Mouse (Mus musculus): ENCODE measurements around the gene Grcc10. TPM values are rescaled to one million over a fixed set of nuclear protein-coding genes. Genes with fewer than 3 reads are reported as not detected.

Grcc10 gene
- polyA plus RNA-seq, 1 experiment from 2014 or later, result 402 TPM

DNA sequence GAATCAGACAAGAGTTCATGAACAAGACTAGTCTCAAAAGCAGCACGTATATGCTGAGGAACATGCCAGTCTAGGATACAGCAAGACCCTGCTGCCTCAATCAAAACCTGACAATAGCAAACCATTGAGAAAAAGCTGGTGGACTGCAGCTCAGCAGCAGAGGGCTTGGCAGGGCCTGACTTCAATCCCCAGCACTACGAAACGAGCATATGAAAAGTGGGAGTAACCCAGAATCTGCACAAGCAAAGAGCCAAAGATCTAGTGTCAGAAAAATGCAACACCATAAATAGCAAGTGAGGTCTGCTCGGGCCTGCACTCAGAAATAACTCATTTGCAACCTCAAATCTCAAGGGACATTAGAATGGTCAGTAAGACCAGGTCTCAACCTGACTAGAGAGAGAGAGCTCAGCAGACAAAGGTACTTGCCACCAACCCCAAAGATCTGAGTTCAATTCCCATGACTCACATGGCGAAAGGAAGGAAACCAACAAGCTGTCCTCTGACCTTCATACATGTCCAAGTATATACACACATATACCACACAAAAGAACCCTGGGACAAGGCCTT is 35.0 kb downstream of the Grcc10 start:
- no peak for ATAC-seq (ENCODE audit: insufficient number of reproducible peaks, low FRiP score, low TSS enrichment, low read depth)
- Histone ChIP-seq H3K27ac (no peak overlapping the region), H3K36me3 (peaks cover 69% of the 10 kb centered on the region), H3K9ac (no peak overlapping the region), H3K9me3 (no peaks in the 10 kb centered on the region), H3K27me3 (no peaks in the 10 kb centered on the region), H3K4me3 (no peak overlapping the region), H3K4me1 (peaks cover 17% of the 10 kb centered on the region), H3K4me2 (no peak overlapping the region)
- WGBS, result 85% methylated on average over 5 of the region's 5 CpGs

DNA sequence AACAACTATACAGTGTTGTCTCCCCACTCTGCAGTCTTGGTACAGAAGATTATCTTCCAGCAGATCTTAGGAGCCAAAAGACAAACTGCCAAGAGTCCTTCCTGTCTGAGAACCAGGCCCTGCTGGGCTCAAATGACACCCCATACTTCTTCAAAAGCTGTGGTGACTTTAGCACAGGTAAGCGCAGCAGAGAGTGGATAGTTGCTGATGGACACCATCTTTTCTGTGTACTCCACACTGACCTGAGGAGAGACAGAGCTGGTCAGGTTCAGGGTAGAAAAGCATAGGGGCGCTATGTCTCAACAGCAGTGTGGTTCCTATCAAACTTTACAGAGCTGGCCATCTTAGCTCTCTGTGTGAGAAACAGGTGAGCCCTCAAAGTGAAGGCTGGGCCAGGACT is 36.8 kb downstream of the Grcc10 start:
- Histone ChIP-seq H3K27me3 (no peaks in the 10 kb centered on the region), H3K4me1 (peaks cover 5% of the 10 kb centered on the region; the same call in 1 of the 2 replicates), H3K4me3 (no peak overlapping the region), H3K27ac (no peak overlapping the region), H3K9me3 (no peaks in the 10 kb centered on the region), H3K4me2 (no peak overlapping the region), H3K36me3 (peaks cover 86% of the 10 kb centered on the region), H3K9ac (no peak overlapping the region)
- ATAC-seq (ENCODE audit: insufficient number of reproducible peaks, low FRiP score, low TSS enrichment, low read depth), result no peak
- WGBS, result 94% methylated on average over 2 of the region's 2 CpGs

DNA sequence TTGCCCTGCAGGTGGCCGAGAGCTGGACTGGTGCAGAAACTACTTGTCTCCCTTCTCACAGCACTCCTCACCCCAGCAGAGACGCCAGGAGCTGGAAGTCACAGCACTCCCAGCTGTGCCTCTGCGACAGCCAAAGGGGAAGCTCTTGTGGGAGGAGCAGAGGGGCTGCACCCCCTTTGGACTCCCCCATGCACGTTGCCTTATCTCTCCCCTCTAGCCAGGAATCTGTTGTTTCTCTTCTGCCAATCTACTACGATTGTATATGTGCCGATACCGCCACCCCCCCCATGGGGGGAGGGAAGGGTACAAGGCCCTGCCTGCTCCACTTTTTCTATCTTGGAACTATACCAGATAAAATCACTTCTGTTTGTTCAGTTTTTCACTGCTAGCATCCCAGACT is 37.4 kb downstream of the Grcc10 start:
- no peak overlapping the region for H3K4me2 ChIP-seq
- no peak overlapping the region for H3K9ac ChIP-seq
- no peak overlapping the region for H3K27ac ChIP-seq
- H3K27me3 ChIP-seq, result no peaks in the 10 kb centered on the region
- H3K4me3 ChIP-seq, result no peak overlapping the region
- H3K4me1 ChIP-seq, result 0 out of 2 replicates have a peak, but pooled peaks cover 3% of the 10 kb centered on the region
- WGBS, result 76% methylated on average over 7 of the region's 7 CpGs
- no peak for ATAC-seq (ENCODE audit: insufficient number of reproducible peaks, low FRiP score, low TSS enrichment, low read depth)
- no peaks in the 10 kb centered on the region for H3K9me3 ChIP-seq
- peaks cover 92% of the 10 kb centered on the region for H3K36me3 ChIP-seq

DNA sequence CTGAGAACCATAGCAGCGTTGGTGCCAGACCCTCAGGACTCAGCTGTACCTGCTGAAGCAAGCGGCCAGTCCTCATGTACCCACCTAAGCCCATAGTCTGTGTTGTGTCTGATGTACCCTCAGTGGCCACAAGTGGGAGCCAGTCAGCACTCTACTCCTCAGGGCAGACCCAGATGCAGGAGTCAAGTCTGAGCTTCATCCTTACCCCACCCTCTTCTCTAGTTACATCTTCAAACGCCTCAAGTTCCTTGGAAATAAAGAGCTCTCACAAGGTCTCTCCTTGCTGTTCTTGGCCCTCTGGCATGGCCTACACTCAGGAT is 38.4 kb downstream of the Grcc10 start:
- H3K4me3 ChIP-seq, result no peak overlapping the region
- H3K9ac ChIP-seq, result no peak overlapping the region
- H3K4me1 ChIP-seq, result 0 out of 2 replicates have a peak, but pooled peaks cover 3% of the 10 kb centered on the region
- WGBS, result 51% methylated on average over 3 of the region's 3 CpGs
- H3K4me2 ChIP-seq, result no peak overlapping the region
- peaks cover 93% of the 10 kb centered on the region for H3K36me3 ChIP-seq
- 0 out of 2 replicates have a peak, but pooled peaks have one; percentile 46 for ATAC-seq (ENCODE audit: insufficient number of reproducible peaks, low FRiP score, low TSS enrichment, low read depth)
- no peak overlapping the region for H3K27ac ChIP-seq
- no peaks in the 10 kb centered on the region for H3K9me3 ChIP-seq
- H3K27me3 ChIP-seq, result no peaks in the 10 kb centered on the region

DNA sequence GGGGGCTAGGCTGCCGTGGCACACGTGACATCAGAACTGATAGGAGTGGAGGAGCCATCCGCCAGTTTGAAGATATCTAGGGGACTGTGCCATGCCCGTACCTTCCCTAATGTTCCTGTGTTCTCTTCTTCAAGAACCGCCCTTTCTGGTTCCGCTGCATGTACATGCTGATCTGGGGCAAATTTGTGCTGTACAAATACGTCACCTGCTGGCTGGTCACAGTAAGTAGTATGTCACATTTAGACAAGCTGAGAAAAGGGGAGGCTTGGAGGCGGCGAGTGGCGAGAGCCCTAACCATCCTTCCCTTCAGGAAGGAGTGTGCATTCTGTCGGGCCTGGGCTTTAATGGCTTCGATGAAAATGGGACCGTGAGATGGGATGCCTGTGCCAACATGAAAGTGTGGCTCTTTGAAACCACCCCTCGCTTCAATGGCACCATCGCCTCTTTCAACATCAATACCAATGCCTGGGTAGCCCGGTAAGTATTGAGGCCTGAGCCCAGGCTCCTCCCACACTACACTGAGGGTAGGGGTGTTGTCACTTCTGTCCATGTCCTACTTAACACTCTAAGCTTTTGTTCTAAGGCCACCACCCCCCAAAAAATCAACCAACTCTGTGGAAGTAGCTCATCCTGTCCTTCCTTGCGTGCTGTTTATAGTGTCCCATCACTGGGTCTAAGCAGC is 38.9 kb downstream of the Grcc10 start:
- Histone ChIP-seq H3K4me1 (0 out of 2 replicates have a peak, but pooled peaks cover 3% of the 10 kb centered on the region), H3K4me2 (no peak overlapping the region), H3K27me3 (no peaks in the 10 kb centered on the region), H3K36me3 (peaks cover 89% of the 10 kb centered on the region), H3K4me3 (no peak overlapping the region), H3K9ac (no peak overlapping the region), H3K27ac (no peak overlapping the region), H3K9me3 (no peaks in the 10 kb centered on the region)
- WGBS, result 87% methylated on average over 17 of the region's 17 CpGs
- no peak for ATAC-seq (ENCODE audit: insufficient number of reproducible peaks, low FRiP score, low TSS enrichment, low read depth)

DNA sequence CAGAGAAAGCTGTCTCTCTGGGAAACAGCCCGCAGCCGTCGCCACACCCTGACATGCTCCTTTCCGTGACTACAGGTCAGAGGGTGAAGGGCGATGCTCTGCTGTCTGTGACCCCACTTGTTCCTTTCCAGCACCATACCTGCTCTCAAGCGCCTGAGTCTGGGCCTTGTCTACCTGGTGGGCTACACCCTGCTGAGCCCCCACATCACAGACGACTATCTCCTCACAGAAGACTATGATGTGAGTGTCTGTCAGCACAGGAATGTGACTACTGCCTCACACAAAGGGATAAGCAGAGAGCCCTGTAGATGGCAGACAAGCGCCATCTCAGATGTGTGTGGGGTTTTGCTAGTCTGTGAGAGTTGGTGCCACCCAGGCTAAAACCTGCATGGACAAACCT is 39.8 kb downstream of the Grcc10 start:
- H3K4me3 ChIP-seq, result no peak overlapping the region
- H3K27ac ChIP-seq, result no peak overlapping the region
- H3K4me2 ChIP-seq, result no peak overlapping the region
- no peak for ATAC-seq (ENCODE audit: insufficient number of reproducible peaks, low FRiP score, low TSS enrichment, low read depth)
- H3K4me1 ChIP-seq, result 0 out of 2 replicates have a peak, but pooled peaks cover 3% of the 10 kb centered on the region
- H3K9me3 ChIP-seq, result no peaks in the 10 kb centered on the region
- WGBS, result 82% methylated on average over 8 of the region's 8 CpGs
- H3K9ac ChIP-seq, result no peak overlapping the region
- peaks cover 83% of the 10 kb centered on the region for H3K36me3 ChIP-seq
- H3K27me3 ChIP-seq, result no peaks in the 10 kb centered on the region

DNA sequence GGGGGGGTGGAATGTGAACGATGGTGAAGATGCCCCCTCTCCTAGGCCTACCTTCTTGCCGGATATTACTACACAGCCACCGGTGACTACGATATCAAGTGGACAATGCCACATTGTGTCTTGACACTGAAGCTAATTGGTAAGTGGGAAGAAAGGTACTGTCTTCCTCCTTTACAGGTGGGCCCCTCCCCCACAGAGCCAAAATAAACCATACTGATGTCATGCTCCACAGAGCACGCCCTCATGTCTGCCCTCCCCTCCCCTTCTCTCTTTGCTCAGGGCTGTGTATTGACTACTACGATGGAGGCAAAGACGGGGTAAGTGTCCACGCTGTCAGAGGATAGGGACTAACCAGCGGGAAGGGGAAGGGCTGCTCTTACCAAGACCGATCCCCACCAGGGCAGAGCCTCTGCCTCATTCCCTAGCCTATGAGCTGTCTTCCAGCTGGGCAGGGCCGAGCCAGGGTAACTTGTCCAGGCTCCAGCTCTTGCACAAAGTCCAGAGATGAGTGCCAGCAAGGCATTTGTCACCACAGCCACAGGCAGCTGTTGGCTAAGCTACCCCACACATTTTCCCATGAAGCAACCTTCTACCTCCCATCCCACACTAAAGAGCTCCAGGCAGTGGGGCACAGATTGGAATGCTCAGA is 41.1 kb downstream of the Grcc10 start:
- peak; percentile 66; the same call in 1 of the 2 replicates for ATAC-seq (ENCODE audit: insufficient number of reproducible peaks, low FRiP score, low TSS enrichment, low read depth)

DNA sequence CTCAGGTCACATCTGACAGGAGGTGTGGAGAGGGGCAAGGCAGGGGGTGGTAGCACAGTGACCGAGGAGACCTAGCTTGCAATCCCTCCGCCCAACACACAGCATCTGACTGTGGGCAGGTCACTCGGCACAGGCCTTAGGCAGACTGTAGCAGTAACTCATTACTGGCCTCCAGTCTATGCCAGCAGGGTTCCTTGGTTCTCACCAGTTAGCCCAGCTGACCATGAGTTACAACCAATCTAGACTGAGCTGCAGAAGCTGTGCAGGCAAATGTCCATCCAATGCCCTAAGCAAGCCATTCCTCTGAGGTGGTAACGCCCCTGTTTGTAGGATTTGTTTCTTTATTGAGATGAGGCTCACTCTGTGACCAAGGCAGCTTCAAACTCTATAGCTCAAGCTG is 41.8 kb downstream of the Grcc10 start:
- no peak overlapping the region for H3K4me3 ChIP-seq
- peaks cover 8% of the 10 kb centered on the region for H3K4me1 ChIP-seq
- H3K9ac ChIP-seq, result no peak overlapping the region
- ATAC-seq (ENCODE audit: insufficient number of reproducible peaks, low FRiP score, low TSS enrichment, low read depth), result no peak
- H3K27ac ChIP-seq, result no peak overlapping the region
- H3K9me3 ChIP-seq, result no peaks in the 10 kb centered on the region
- WGBS, result 84% methylated on average over 4 of the region's 4 CpGs
- H3K4me2 ChIP-seq, result no peak overlapping the region
- H3K36me3 ChIP-seq, result peaks cover 63% of the 10 kb centered on the region
- no peaks in the 10 kb centered on the region for H3K27me3 ChIP-seq

More for the DNA sequence above, 41.1 kb downstream of the Grcc10 start:
- no peak overlapping the region for H3K4me3 ChIP-seq
- H3K9ac ChIP-seq, result no peak overlapping the region
- 84% methylated on average over 11 of the region's 11 CpGs for WGBS
- no peak overlapping the region for H3K4me2 ChIP-seq
- H3K9me3 ChIP-seq, result no peaks in the 10 kb centered on the region
- H3K36me3 ChIP-seq, result peaks cover 71% of the 10 kb centered on the region
- no peaks in the 10 kb centered on the region for H3K27me3 ChIP-seq
- H3K4me1 ChIP-seq, result 0 out of 2 replicates have a peak, but pooled peaks cover 3% of the 10 kb centered on the region
- H3K27ac ChIP-seq, result no peak overlapping the region

DNA sequence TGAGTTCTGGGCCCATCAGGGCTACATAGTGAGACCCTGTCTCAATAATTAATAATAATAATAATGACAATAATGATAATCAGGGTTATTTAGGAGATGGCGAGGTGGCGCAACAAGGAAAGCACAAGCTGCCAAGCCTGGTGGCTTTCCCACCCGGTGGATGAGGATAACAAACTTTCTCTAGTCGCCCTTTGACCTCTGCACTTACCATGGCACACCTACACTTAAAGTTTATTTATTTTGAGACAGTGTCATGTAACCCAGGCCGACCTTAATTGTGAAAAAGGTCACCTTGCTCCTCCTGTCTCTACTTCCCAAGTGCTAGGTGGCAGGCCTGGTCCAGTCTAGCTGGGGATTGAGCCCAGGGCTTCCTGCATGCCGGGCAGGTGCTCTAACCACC is 42.4 kb downstream of the Grcc10 start:
- H3K4me1 ChIP-seq, result peaks cover 13% of the 10 kb centered on the region
- H3K27me3 ChIP-seq, result no peaks in the 10 kb centered on the region
- no peak overlapping the region for H3K4me3 ChIP-seq
- no peaks in the 10 kb centered on the region for H3K9me3 ChIP-seq
- H3K27ac ChIP-seq, result no peak overlapping the region
- H3K9ac ChIP-seq, result no peak overlapping the region
- no peak overlapping the region for H3K4me2 ChIP-seq
- no peak for ATAC-seq (ENCODE audit: insufficient number of reproducible peaks, low FRiP score, low TSS enrichment, low read depth)
- peaks cover 57% of the 10 kb centered on the region for H3K36me3 ChIP-seq
- WGBS, result 84% methylated on average over 6 of the region's 6 CpGs

DNA sequence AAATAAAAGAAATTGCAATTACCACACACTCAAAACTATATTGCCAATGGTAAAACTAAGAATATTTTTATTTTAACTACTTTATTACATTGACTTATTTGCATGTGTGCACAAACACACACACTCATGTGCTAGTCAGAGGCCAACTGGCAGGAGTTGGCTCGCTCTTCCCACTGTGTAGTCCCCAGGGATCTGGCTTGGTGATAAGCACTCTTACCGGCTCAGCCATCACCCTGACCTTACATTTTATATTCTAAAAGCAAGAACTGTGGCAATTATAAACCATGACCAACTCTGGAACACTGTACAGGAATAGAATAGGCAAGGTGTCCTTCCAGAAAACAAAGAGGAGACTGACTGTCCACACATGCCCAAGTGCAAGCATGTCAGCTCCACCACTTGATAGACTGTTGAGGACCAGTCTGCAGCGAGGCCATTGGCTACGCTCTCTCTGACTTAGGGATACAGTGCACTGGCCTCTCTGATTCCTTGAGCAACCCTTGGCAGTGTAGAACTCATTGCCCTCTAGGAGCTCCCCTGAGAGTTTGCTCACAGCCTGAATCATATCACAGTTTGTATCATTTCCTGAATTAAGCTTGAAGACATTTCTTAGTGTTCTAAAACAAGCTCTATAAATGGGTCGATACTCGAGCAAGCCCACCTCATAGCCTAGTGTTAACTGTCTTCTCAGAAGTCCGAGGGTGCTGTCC is 44.6 kb downstream of the Grcc10 start:
- no peak overlapping the region for H3K27ac ChIP-seq
- no peaks in the 10 kb centered on the region for H3K9me3 ChIP-seq
- no peak overlapping the region for H3K4me2 ChIP-seq
- H3K9ac ChIP-seq, result no peak overlapping the region
- no peaks in the 10 kb centered on the region for H3K27me3 ChIP-seq
- 89% methylated on average over 7 of the region's 7 CpGs for WGBS
- no peak for ATAC-seq (ENCODE audit: insufficient number of reproducible peaks, low FRiP score, low TSS enrichment, low read depth)
- H3K36me3 ChIP-seq, result peaks cover 37% of the 10 kb centered on the region
- peaks cover 13% of the 10 kb centered on the region for H3K4me1 ChIP-seq
- no peak overlapping the region for H3K4me3 ChIP-seq

DNA sequence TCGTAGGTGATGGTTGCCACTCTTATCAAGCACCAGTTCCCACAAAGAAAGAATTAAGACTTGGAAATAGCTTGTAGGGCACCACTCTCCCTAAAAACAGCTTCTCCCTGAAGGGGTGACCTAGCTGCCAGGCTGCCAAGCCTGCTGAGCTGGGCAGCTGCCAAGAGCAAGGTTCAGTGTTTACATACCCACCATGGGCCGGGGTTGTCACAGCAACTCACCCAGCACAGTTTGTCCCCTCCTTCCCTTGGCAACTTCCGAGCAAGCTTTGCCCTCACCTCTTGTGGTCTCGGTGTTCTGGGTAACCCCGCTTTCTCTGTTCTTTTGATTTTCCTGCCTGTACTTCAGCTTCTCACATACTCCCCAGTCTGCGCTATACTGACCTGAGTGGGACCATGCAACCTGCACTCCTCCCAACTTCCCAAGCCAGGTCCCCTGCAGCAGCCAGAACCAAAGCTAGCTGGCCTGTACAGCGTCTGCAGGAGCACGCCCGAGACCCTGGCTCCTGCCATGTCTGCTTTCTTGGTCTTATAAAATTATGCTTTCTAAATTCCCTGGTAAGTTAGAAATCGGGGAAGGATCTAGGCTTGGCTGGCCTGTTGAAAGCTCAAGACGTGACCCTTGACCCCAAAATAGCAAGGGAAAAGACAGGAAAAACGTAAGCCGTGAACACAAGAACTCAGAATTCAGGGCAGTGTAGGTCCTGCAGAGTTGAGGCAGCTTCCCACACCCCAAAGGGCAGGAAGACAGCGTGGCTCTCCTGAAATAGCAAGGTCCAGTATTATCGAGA is 46.8 kb downstream of the Grcc10 start:
- no peak for ATAC-seq (ENCODE audit: insufficient number of reproducible peaks, low FRiP score, low TSS enrichment, low read depth)
- Histone ChIP-seq H3K27me3 (no peaks in the 10 kb centered on the region), H3K9ac (no peak overlapping the region), H3K4me3 (no peak overlapping the region), H3K36me3 (peaks cover 15% of the 10 kb centered on the region), H3K4me2 (no peak overlapping the region), H3K27ac (no peak overlapping the region; the same call in 1 of the 2 replicates), H3K4me1 (peaks cover 10% of the 10 kb centered on the region), H3K9me3 (no peaks in the 10 kb centered on the region)
- WGBS, result 80% methylated on average over 15 of the region's 15 CpGs
